Mouse (Mus musculus) heart, adult 11 months (tissue): ENCODE results near the gene Pcbp2.

Experiments
- DNase-seq: peaks from one replicate; pipeline ENCODE4 v3.0.0; 2022

Gene Pcbp2

GRCm38 (mm10) chr15:102470183-102470604 is at the start of gene Pcbp2:
Pcbp2 (plus strand) TSS chr15:102470539.
- peak; percentile 100 for DNase-seq

DNA sequence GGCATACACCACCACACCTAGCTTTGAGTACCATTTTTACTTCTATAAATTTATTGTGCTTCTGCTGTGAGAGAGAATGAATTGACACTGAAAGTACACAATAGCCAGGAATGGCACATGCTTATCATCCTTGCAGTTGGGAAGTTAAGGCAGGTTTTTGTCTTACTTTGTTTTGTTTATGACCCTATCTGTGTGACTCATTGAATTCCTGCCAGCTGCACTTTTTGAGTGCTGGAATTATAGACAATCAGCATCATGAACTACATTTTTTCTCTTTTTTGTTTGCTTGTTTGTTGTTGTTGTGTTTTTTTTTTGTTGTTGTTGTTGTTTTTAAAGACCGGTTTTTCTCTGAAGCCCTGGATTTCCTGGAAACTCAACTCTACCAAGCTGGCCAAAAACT is 49.4 kb upstream of the Pcbp2 start:
- DNase-seq = peak; percentile 39

- DNase-seq = no peak
Measured at GRCm38 (mm10) chr15:102421437-102421836, 48.9 kb upstream of the Pcbp2 start.

GRCm38 (mm10) chr15:102423602-102424240 is 46.6 kb upstream of the Pcbp2 start:
- DNase-seq = peak; percentile 73

GRCm38 (mm10) chr15:102424657-102425056 is 45.7 kb upstream of the Pcbp2 start:
- no peak for DNase-seq

- DNase-seq = peak; percentile 27
Measured at GRCm38 (mm10) chr15:102426963-102427362, 43.4 kb upstream of the Pcbp2 start.

DNA sequence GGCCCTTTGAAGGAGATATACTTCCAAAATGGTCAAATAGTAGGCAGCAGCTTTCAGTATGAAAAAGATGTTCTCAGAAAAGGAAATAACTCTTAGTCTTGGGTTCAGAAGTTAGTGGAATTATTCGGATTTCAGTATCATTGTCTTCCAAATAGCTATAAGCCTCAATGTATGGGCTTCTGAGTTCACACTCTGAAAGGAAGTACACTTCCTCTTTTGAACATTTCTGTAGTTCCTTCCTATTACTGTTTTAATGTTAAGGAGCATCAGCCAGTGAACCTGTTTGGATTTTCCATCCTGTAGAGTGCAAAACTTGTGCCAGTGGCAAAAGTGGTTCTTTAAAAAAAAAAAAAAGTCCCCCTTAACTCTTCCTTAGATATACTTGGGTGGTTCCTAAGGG is 38.3 kb upstream of the Pcbp2 start:
- DNase-seq = peak; percentile 33

DNA sequence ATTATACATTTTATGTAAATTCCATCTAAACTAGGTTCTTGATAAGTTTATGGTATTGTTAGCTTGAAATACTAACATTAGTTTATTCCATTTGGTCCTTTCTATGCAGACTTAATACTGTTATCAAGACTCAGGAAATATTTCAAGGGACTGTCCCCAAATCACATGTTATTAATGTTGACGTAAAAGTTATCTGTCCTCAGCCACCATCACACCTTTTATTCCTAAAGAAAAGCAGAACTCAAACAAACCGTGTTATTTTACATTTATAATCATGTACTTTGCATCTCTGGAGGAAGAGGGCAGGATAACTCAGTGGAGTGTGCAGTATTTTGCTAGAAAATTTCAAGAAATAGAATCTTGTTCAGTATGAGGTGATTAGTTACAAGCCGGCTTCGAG is 37.2 kb upstream of the Pcbp2 start:
- DNase-seq = no peak

DNA sequence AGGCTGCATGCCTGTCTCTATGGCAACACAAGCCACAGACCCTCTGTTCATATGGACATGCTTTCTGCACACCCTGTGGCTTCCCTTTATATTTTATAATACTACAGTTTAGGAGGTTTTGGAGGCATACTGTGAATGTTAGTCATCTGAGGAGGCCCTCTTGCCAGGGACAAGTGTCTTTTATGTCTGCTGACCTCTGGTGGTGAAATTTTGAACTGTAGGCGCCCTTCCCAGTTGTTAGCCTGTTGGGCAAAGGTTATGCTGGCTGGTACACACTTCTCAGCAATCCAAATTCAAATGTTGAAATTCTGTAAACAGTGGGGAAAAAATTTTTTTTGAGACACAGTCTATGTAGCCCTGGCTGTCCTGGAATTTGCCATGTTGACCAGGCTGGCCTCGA is 27.8 kb upstream of the Pcbp2 start:
- peak; percentile 95 for DNase-seq

DNA sequence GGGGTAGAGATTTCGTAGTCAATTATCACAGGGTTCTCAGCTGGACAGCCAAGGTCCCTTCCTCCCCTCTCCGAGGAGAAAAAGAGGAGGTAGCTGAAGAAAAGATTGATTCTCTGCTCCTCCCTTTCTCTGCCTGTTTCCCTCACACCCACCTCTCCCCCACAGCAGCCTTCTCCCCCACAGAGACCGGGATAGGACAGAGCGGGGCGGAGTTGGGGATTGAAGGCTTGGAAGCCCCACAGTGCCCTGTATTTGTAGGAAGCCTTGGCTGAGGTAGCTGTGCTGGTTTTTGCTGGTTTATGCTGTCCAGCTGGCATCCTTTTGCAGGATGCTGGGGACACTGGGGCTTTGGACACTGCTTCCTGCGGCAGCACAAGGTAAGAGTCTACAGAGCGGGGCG is 25.2 kb upstream of the Pcbp2 start, which contains the start of gene Amhr2:
TSS of gene Amhr2 (plus strand) at position 222 of the 400 bp plus-strand sequence.
- DNase-seq = no peak

DNA sequence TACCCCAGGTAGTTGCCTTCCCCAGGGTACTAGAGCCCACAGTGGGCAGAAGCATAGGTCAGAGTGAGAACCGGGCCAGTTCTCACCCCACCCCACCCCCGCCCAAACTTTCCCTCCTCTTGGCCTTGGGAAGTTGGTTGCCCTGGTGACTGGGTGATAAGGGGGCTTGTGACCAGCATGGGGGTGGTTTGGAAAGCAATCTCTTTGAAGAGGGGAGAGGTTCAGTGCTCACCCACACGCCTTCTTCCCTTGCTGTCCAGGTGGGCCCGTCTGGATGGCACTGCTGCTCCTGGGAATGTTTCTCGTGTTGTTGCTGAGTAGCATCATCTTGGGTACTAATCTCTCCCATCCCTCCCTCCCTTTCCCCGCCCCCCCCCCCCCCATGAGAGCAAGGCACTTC is 23.9 kb upstream of the Pcbp2 start:
- no peak for DNase-seq

DNA sequence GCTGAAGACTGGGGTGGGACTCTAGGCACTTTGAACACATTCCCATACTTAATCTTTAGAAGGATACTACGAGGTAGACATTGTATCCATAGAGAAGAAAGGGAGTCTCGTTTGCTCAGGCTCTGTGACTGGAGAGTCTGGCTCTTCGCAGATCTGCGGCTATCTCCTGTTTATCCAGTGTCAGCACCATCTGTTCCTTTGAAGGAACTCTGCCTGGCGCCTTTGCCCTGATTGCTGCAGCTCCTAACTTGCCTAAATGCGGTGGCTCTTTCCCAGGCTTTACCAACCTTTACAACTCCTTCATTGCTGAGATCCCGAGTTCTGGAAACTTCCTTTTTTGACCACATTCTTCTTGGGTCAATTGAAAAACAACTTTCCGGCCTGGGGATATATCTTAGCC is 21.0 kb upstream of the Pcbp2 start:
- peak; percentile 55 for DNase-seq

GRCm38 (mm10) chr15:102450928-102451327 is 19.4 kb upstream of the Pcbp2 start:
- peak; percentile 90 for DNase-seq

DNA sequence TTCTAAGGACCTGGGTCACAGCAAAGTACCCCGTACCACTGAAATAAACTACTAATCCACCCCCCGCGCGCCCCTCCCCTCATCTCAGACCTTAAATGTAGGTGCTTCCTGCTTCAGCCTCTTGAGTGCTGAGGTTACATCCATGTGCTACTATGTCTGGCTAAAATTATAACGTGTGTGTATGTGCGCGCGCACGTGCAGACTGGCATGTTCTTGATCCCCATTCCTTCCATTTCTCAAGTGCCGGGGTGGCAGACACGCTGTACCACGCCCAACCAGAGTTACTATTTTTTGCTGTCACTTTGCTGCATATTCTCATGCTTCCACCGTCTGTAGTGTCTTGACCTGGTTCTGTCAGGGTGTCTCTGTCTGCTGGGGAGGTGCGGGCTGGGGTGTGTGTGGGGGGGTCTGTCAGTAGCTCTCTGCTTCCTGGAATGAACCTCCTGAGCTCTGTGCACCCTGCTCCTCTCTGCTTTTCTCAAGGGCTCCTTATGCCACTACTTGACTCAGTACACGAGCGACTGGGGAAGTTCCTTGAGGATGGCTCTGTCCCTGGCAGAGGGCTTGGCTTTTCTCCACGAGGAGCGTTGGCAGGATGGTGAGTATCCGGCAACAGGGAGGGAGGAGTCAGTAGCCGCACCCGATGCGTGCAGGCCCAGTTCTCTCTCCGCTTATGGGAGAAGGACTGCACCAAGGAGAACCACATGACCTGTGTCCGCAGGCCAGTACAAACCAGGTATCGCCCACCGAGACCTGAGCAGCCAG is 18.5 kb upstream of the Pcbp2 start:
- peak; percentile 90 for DNase-seq

GRCm38 (mm10) chr15:102455993-102456392 is 14.3 kb upstream of the Pcbp2 start:
- DNase-seq = peak; percentile 91

DNA sequence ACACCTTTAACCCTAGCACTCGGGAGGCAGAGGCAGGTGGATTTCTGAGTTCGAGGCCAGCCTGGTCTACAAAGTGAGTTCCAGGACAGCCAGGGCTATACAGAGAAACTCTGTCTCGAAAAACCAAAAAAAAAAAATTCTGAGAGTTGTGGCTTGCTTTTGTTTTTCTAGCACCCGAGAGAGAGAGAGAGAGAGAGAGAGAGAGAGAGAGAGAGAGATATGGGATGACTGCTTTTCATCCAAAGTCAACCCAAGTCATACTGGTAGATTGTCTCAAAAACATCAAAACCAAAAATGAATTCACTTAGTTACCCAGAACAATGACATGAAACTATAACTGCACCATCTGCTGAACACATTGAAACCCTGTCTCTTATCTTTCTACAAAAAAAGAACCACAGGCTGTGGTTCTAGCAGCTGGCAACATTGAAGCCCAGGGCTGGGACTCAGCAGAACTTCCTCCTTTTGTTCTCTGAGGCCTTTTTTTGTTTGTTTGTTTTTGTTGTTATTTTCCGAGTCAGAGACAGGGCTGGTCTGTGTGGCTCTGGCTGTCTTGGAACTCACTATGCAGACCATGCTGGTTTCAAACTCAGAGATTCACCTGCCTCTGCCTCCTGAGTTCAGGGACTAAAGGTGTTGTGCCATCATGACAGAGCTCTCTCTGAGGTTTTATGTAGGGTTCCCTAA is 12.1 kb upstream of the Pcbp2 start:
- DNase-seq = peak; percentile 97

- peak; percentile 99 for DNase-seq
Measured at GRCm38 (mm10) chr15:102458904-102459317, 11.4 kb upstream of the Pcbp2 start, which contains the start of gene Prr13. Prr13 (plus strand) TSS chr15:102459028.

- peak; percentile 93 for DNase-seq
Measured at GRCm38 (mm10) chr15:102459381-102459780, 11.0 kb upstream of the Pcbp2 start.

GRCm38 (mm10) chr15:102459847-102460246 is 10.5 kb upstream of the Pcbp2 start:
- DNase-seq = peak; percentile 87

DNA sequence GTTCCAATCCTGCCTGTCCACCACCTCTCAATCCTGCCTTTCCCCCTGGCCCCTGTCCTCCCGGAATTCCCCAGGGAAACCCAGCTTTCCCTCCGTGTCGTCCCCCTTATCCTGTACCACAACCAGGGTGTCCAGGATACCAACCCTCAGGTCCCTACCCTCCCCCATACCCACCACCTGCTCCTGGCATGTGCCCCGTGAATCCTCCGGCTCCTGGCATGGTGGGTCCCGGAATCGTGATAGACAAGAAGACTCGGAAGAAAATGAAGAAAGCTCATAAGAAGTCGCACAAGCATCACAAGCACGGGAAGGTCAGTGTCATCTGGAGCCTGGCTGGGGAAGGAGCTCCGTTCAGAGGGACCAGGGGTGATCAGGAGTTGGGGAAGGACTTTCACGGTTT is 9.9 kb upstream of the Pcbp2 start:
- peak; percentile 95 for DNase-seq

DNA sequence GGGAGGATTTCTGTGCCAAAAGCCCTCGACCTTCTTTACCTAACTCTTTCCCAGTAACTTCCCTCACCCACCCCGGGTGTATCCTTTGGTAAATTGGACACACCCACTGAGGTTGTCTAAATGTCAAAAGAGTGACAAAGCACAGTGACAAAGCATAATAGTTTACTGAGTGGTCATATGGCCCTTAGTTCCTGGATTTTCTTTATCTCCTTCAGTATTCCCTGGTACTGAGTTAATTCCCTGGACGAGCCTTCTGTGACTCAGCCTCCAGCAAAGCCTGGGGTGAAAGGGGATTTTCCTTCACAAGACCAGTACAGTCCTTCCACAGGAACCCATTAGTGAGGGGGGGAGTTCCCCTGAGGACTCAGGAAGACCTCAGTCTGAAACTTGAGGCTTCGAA is 9.4 kb upstream of the Pcbp2 start:
- peak; percentile 93 for DNase-seq

- peak; percentile 55 for DNase-seq
Measured at GRCm38 (mm10) chr15:102461430-102462075, 8.8 kb upstream of the Pcbp2 start.

GRCm38 (mm10) chr15:102463666-102464065 is 6.7 kb upstream of the Pcbp2 start:
- peak; percentile 59 for DNase-seq
